Mouse (Mus musculus): ENCODE measurements around the gene Slc9a9. TPM values are rescaled to one million over a fixed set of nuclear protein-coding genes. Genes with fewer than 3 reads are reported as not detected.

The Slc9a9 gene
- polyA plus RNA-seq, 1 experiment from 2014 or later, result 6.1 TPM

DNA sequence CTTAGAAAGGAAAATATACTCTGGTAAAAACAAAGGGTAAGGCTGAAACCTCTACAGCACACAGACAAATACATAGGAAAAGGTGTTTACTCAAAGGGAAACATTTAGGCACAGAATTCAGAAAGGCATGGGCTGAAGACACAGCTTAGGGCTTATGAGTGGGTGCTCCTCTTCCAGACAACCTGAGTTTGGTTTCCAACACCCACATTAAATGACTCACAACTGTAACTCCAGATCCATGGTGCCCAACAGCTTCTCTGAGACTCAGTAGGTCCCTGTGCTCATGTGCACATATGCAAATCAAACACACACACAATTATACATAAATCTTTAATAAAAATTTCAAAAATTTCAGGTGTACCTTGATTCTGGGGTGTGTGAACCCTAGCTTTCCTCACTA, 133.4 kb downstream of the Slc9a9 start:
- no peak overlapping the region for H3K27ac ChIP-seq
- H3K4me3 ChIP-seq (replicated peaks), result no peak overlapping the region
- no peaks in the 10 kb centered on the region for H3K36me3 ChIP-seq
- ATAC-seq, result no peak
- H3K4me1 ChIP-seq (replicated peaks), result no peaks in the 10 kb centered on the region
- H3K27me3 ChIP-seq, result no peaks in the 10 kb centered on the region
- no peaks in the 10 kb centered on the region for H3K9me3 ChIP-seq
- H3K9ac ChIP-seq (replicated peaks), result no peak overlapping the region
- H3K4me2 ChIP-seq (replicated peaks), result no peak overlapping the region

DNA sequence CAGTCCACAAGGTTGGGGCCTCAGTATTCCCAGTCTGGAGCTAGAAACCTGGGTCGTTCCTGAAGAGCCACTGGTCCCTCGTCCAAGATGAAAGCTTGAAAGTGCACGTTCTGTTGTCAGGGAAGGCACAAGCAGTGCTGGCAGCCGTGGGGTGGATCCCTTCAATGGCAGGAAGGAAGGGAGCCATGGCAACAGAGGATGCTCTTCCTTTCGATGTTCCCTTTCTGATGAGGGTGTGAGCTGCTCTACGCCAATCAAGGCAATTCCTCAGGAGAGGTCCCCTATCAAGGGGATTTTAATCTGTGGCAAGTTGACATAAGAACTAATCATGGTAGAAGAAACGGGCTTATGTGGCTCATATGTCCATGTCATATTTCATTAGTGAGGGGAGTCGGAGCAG, 135.8 kb downstream of the Slc9a9 start:
- 61% methylated on average over 8 of the region's 8 CpGs for WGBS
- Histone ChIP-seq H3K9ac (replicated peaks) (no peak overlapping the region), H3K9me3 (no peaks in the 10 kb centered on the region), H3K4me3 (replicated peaks) (no peak overlapping the region), H3K27ac (no peak overlapping the region), H3K27me3 (no peaks in the 10 kb centered on the region), H3K4me2 (replicated peaks) (no peak overlapping the region), H3K4me1 (replicated peaks) (no peaks in the 10 kb centered on the region), H3K36me3 (no peaks in the 10 kb centered on the region)
- ATAC-seq, result peak; percentile 60; the same call in 1 of the 2 replicates

DNA sequence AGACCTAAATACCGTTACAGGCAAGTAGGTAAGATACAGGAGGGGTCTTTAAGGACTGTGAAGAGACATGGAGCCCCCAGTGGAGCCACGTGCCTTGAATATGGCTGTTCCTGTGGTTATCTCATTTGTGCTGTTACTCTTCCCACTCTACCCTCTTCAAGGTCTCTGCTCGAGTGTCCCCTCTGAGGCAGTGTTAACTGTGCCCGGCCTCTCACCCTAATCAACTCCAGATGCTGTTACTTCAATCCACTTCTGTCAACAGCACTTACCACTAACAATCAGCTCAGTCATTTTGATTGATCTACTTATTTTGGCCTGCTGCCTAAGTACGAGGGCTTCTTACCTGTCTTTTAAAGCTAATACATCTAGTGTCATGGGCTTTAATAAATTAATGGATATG, 145.8 kb downstream of the Slc9a9 start:
- no peak overlapping the region for H3K4me2 ChIP-seq (replicated peaks)
- no peaks in the 10 kb centered on the region for H3K27me3 ChIP-seq
- H3K27ac ChIP-seq, result no peak overlapping the region
- no peaks in the 10 kb centered on the region for H3K36me3 ChIP-seq
- no peak for ATAC-seq
- no peak overlapping the region for H3K9ac ChIP-seq (replicated peaks)
- H3K9me3 ChIP-seq, result no peaks in the 10 kb centered on the region
- WGBS, result 75% methylated on average over 5 of the region's 5 CpGs
- H3K4me1 ChIP-seq (replicated peaks), result no peaks in the 10 kb centered on the region
- no peak overlapping the region for H3K4me3 ChIP-seq (replicated peaks)

DNA sequence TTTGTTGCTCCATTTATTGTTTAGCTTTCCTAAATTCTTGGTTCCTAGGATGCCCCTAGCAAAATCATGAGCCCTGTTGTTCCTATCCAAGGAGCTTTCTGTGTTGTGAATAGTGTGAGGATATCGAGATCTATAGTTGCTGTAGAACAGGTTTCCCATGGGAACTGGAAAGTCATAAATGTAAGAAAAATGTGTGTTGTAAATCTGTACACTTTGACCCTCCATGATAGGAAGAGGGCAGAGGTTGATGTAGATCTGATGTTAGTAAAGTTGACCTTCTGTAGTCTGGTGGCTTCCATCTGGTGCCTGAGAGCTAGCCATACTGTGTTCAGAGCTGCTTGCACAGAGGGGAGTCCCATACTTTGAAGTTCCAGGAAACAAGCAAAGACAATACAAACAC, 151.6 kb downstream of the Slc9a9 start:
- Histone ChIP-seq H3K4me1 (replicated peaks) (no peaks in the 10 kb centered on the region), H3K4me2 (replicated peaks) (no peak overlapping the region), H3K9ac (replicated peaks) (no peak overlapping the region), H3K27ac (no peak overlapping the region), H3K27me3 (no peaks in the 10 kb centered on the region), H3K9me3 (no peaks in the 10 kb centered on the region), H3K36me3 (no peaks in the 10 kb centered on the region), H3K4me3 (replicated peaks) (no peak overlapping the region)
- no peak for ATAC-seq
- WGBS, result 90% methylated on average over 1 of the region's 1 CpGs

DNA sequence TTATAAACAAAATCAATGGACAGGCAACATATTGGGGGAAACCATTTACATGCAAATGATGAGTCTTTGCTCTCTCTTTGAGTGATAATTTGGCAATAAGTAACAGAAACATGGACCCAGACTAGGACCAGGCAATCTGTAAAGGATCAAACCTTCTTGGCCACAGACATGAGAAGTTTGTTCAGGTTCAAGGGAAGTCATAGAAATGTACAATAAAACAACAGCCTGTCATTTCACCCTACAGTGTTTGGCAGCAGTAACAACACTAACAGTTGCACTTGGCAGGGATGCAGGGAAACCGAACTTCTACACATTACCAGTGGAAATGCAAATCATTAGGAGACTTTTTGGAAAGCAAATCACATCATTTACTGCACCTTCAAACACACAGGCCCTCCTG, 164.1 kb downstream of the Slc9a9 start:
- no peaks in the 10 kb centered on the region for H3K27me3 ChIP-seq
- H3K27ac ChIP-seq, result no peak overlapping the region
- H3K4me3 ChIP-seq (replicated peaks), result no peak overlapping the region
- no peak overlapping the region for H3K4me2 ChIP-seq (replicated peaks)
- 81% methylated on average over 1 of the region's 1 CpGs for WGBS
- H3K36me3 ChIP-seq, result no peaks in the 10 kb centered on the region
- H3K9ac ChIP-seq (replicated peaks), result no peak overlapping the region
- peaks cover 7% of the 10 kb centered on the region for H3K4me1 ChIP-seq (replicated peaks)
- no peaks in the 10 kb centered on the region for H3K9me3 ChIP-seq
- ATAC-seq, result no peak

DNA sequence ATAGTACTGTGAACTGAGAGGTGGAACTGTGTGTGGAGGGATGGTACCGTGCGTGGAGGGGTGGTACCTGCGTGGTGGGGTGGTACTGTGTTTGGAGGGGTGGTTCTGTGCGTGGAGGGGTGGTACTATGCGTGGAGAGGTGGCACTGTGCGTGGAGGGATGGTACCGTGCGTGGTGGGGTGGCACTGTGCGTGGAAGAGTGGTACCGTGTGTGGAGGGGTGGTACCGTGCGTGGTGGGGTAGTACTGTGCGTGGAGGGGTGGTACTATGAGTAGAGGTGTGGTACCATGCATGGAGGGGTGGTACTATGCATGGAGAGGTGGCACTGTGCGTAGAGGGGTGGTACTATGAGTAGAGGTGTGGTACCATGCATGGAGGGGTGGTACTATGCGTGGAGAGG, 167.7 kb downstream of the Slc9a9 start:
- Histone ChIP-seq H3K36me3 (no peaks in the 10 kb centered on the region), H3K9me3 (no peaks in the 10 kb centered on the region), H3K9ac (replicated peaks) (no peak overlapping the region), H3K27me3 (no peaks in the 10 kb centered on the region), H3K4me1 (replicated peaks) (peaks cover 20% of the 10 kb centered on the region), H3K4me3 (replicated peaks) (no peak overlapping the region), H3K4me2 (replicated peaks) (no peak overlapping the region), H3K27ac (no peak overlapping the region)
- peak; percentile 75 for ATAC-seq
- 95% methylated on average over 15 of the region's 15 CpGs for WGBS

DNA sequence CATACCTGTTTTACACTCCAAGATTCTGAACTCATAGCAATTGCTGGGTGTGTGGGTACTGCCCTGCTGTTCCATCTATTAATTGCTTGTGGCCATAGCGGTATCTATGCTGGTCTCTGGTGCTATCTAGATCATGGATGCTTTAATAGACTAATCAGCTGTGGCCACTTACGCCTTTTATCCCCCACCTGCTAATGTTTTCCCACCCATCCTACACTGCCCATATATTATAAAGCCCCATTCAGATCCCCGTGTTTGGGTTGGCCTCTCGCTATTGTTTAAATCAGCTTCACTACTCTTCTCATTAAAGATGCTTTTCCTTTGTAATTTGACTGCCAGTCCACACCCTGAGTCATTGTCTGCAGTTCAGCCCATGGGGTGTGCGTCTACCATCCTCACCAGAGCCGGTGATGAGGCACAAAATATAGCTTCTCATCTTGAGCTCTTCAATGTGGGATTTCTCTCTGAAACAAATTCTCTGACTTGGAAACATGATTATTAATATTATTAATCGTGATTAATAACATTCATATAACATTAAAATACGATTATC, 168.8 kb downstream of the Slc9a9 start:
- WGBS, result 47% methylated on average over 8 of the region's 8 CpGs
- ATAC-seq, result peak; percentile 56; the same call in 1 of the 2 replicates
- H3K9me3 ChIP-seq, result no peaks in the 10 kb centered on the region
- H3K4me3 ChIP-seq (replicated peaks), result no peak overlapping the region
- peak overlapping the region; percentile 53 for H3K27ac ChIP-seq
- peaks cover 20% of the 10 kb centered on the region for H3K4me1 ChIP-seq (replicated peaks)
- no peaks in the 10 kb centered on the region for H3K36me3 ChIP-seq
- 0 out of 2 replicates have a peak overlapping the region, but pooled peaks have one; percentile 10 for H3K4me2 ChIP-seq (replicated peaks)
- H3K27me3 ChIP-seq, result no peaks in the 10 kb centered on the region
- no peak overlapping the region; the same call in 1 of the 2 replicates for H3K9ac ChIP-seq (replicated peaks)

DNA sequence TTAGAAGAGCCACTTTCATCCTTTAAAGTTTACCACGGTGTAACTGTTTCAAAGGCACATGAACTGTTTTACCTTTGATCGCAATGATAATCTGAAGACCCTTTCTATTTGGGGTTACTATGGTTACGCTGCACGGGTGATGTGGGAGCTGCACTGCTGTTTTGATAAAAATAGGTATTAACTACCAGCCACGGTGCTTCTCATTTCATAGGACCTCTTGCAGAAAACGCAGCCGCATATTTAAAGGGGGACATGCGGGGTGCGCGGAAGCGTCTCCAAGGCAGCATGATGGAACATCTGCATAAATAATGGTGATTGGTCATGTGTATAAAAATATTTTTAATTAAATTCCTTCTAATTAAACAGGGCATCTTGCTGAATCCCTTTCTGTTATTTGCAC, 169.5 kb downstream of the Slc9a9 start:
- Histone ChIP-seq H3K9me3 (no peaks in the 10 kb centered on the region), H3K4me1 (replicated peaks) (peaks cover 20% of the 10 kb centered on the region), H3K36me3 (no peaks in the 10 kb centered on the region), H3K9ac (replicated peaks) (no peak overlapping the region), H3K27me3 (no peaks in the 10 kb centered on the region), H3K27ac (no peak overlapping the region), H3K4me2 (replicated peaks) (peak overlapping the region; percentile 17), H3K4me3 (replicated peaks) (no peak overlapping the region)
- 28% methylated on average over 11 of the region's 11 CpGs for WGBS
- ATAC-seq, result peak; percentile 71

DNA sequence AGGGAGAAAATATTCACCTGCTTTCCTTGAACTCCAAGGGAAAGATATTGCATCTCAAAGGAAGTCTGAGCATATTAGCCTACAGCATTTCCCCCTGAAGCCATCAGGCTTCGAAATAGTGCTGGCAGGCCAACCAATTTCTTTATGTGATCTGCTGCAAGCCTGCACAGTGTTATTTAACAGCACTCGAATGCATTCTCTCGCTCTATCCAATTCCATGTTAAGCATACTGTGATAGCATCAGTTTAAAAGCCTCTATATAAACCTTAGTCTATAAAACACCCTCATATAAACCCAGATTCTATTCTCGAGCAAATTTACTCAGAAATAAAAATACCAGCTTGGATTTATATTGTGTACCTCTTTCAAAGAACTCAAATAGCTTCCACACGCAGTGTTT, 170.7 kb downstream of the Slc9a9 start:
- Histone ChIP-seq H3K4me1 (replicated peaks) (peaks cover 20% of the 10 kb centered on the region), H3K9ac (replicated peaks) (no peak overlapping the region), H3K27ac (peak overlapping the region; percentile 12; the same call in 1 of the 2 replicates), H3K9me3 (no peaks in the 10 kb centered on the region), H3K4me2 (replicated peaks) (no peak overlapping the region), H3K4me3 (replicated peaks) (no peak overlapping the region), H3K36me3 (no peaks in the 10 kb centered on the region), H3K27me3 (no peaks in the 10 kb centered on the region)
- no peak for ATAC-seq
- 80% methylated on average over 5 of the region's 5 CpGs for WGBS

DNA sequence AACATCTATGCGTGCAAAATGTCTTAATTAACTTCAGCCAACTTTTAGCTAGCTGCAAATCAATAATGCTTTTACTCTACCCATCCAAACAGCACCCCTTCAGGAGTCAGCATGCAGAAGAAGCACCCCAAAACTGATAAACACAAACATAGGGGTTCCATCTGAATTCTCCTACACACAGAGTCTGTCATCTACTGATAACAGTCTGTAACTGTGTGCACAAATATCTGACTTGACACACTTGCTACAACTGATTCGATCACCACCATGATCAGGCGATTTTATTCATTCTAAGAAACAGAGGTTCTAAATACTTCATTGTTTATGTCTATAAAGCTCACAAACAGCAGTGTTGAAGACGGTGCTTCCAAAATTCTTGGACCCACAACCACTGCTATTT, 171.3 kb downstream of the Slc9a9 start:
- no peak overlapping the region for H3K4me3 ChIP-seq (replicated peaks)
- H3K4me1 ChIP-seq (replicated peaks), result peaks cover 20% of the 10 kb centered on the region
- H3K27me3 ChIP-seq, result no peaks in the 10 kb centered on the region
- 83% methylated on average over 4 of the region's 4 CpGs for WGBS
- ATAC-seq, result no peak
- H3K9ac ChIP-seq (replicated peaks), result no peak overlapping the region
- no peaks in the 10 kb centered on the region for H3K9me3 ChIP-seq
- H3K27ac ChIP-seq, result no peak overlapping the region
- H3K36me3 ChIP-seq, result no peaks in the 10 kb centered on the region
- no peak overlapping the region for H3K4me2 ChIP-seq (replicated peaks)

DNA sequence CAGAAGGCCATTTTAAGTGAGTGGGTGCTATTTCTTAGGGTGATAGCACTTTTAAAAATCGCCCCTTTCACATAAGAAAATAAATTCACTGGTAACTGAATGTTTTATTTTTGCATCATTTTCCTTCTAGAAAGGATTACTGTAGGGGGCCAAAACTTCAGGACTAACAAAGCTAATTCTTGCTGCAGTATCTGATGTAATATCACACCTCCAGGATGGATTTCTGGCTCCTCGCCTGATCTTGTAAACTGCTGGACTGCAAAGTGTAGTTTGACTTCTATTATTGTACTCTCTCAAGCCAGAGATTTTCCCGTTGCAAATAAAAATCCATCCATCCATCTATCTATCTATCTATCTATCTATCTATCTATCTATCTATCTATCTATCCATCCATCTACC, 174.5 kb downstream of the Slc9a9 start:
- 90% methylated on average over 3 of the region's 3 CpGs for WGBS
- peaks cover 3% of the 10 kb centered on the region; the same call in 1 of the 2 replicates for H3K9me3 ChIP-seq
- no peak overlapping the region for H3K27ac ChIP-seq
- H3K9ac ChIP-seq (replicated peaks), result no peak overlapping the region
- H3K4me1 ChIP-seq (replicated peaks), result peaks cover 9% of the 10 kb centered on the region
- H3K27me3 ChIP-seq, result no peaks in the 10 kb centered on the region
- H3K36me3 ChIP-seq, result no peaks in the 10 kb centered on the region
- no peak overlapping the region for H3K4me2 ChIP-seq (replicated peaks)
- ATAC-seq, result no peak
- H3K4me3 ChIP-seq (replicated peaks), result no peak overlapping the region

DNA sequence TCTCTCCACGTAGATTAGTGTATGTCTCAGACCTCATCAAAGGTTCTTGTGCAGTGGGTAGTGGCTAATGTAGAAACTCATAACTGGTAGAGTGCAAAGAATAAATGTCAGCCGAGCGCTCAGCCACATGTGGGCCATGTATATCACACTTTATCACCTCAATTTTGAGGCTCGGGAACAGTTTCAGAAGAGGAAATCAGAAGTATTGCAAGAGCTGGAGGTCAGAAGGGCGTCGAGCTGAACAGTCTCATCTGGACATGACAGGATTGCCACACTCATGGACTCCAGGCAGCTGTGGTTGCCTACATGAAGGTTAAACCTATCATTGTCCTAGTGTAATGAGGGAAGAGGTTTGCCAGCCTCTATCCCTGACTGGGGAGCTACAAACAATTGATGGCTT, 177.9 kb downstream of the Slc9a9 start:
- WGBS, result 97% methylated on average over 6 of the region's 6 CpGs
- no peak overlapping the region for H3K9ac ChIP-seq (replicated peaks)

DNA sequence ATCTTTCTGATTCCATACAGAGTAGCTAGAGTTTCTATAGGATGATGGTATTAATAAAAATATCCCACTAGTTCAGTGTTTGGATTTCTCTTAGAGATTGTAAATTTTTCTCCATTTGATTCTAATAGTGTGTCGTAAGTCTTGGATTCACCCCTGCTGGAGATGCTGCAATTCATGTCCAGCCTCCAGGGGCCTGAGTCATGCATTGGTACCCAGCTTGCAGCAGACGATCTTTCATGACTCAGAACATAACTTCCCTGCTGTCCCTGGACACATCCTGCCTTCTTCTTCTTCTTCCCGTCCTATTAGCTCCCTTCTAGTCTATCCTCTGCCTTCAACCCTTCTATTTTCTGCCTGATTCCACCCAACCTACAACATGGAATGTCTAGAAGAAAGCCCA, 181.8 kb downstream of the Slc9a9 start:
- peaks cover 8% of the 10 kb centered on the region; the same call in 1 of the 2 replicates for H3K4me1 ChIP-seq (replicated peaks)
- H3K36me3 ChIP-seq, result no peaks in the 10 kb centered on the region
- 75% methylated on average over 3 of the region's 3 CpGs for WGBS
- no peak overlapping the region for H3K9ac ChIP-seq (replicated peaks)
- peaks cover 3% of the 10 kb centered on the region; the same call in 1 of the 2 replicates for H3K9me3 ChIP-seq
- no peak for ATAC-seq
- no peak overlapping the region for H3K27ac ChIP-seq
- no peaks in the 10 kb centered on the region for H3K27me3 ChIP-seq
- H3K4me2 ChIP-seq (replicated peaks), result no peak overlapping the region
- no peak overlapping the region for H3K4me3 ChIP-seq (replicated peaks)

More for the DNA sequence above, 177.9 kb downstream of the Slc9a9 start:
- no peak overlapping the region for H3K4me2 ChIP-seq (replicated peaks)
- H3K4me1 ChIP-seq (replicated peaks), result no peaks in the 10 kb centered on the region
- H3K9me3 ChIP-seq, result peaks cover 3% of the 10 kb centered on the region; the same call in 1 of the 2 replicates
- no peak overlapping the region for H3K27ac ChIP-seq
- no peak overlapping the region for H3K4me3 ChIP-seq (replicated peaks)
- H3K36me3 ChIP-seq, result no peaks in the 10 kb centered on the region
- no peaks in the 10 kb centered on the region for H3K27me3 ChIP-seq
- ATAC-seq, result no peak
